Mouse (Mus musculus) MEL (cell line): Measurements from ENCODE around the gene Tpx2. TPM values are rescaled to one million over a fixed set of nuclear protein-coding genes. Genes with fewer than 3 reads are reported as not detected.

ENCODE experiments used
- DNase-seq: peaks from one replicate; pipeline ENCODE4 v3.0.0; 2011; ENCODE audit warnings: low read depth, low spot score
- H3K27ac ChIP-seq: 2 replicates; pipeline ENCODE4 v1.5.1; 2012; ENCODE audit warnings: low read depth, mild to moderate bottlenecking, control low read depth, low read length, moderate library complexity; ENCODE audit not compliant: control insufficient read depth
- H3K27me3 ChIP-seq, 2 experiments: fragments of 150-350 bp in 1 of 2; sonication (generic) in 1 of 2; 2 replicates each; pipeline ENCODE4 v1.6.1; 2012; ENCODE audit warnings: low read length in 2 of 2, mild to moderate bottlenecking in 2 of 2, improper control_type of control experiment in 1 of 2, moderate library complexity in 1 of 2; ENCODE audit not compliant: insufficient read depth in 2 of 2, control insufficient read depth in 1 of 2
- H3K36me3 ChIP-seq, 2 experiments: 2 replicates each; pipeline ENCODE4 v1.6.1; 2012 to 2014; ENCODE audit warnings: low read length in 2 of 2, improper control_type of control experiment in 1 of 2, inconsistent platforms in 1 of 2, mild to moderate bottlenecking in 1 of 2; ENCODE audit not compliant: insufficient read depth in 2 of 2, control insufficient read depth in 1 of 2
- H3K4me1 ChIP-seq, 2 experiments: fragments of 150-350 bp in 1 of 2; sonication (generic) in 1 of 2; 2 replicates each; pipeline ENCODE4 v1.6.1; 2012; ENCODE audit warnings: low read length in 2 of 2, improper control_type of control experiment in 1 of 2, mild to moderate bottlenecking in 1 of 2; ENCODE audit not compliant: insufficient read depth in 2 of 2, control insufficient read depth in 1 of 2
- H3K4me3 ChIP-seq, 2 experiments: fragments of 150-350 bp in 1 of 2; sonication (generic) in 1 of 2; 2 replicates each; pipeline ENCODE4 v1.5.1; 2012; ENCODE audit warnings: low read depth in 2 of 2, low read length in 2 of 2, mild to moderate bottlenecking in 2 of 2, moderate library complexity in 2 of 2, control low read depth in 1 of 2, improper control_type of control experiment in 1 of 2; ENCODE audit not compliant: control insufficient read depth in 1 of 2, insufficient read depth in 1 of 2
- H3K79me2 ChIP-seq: 2 replicates; pipeline ENCODE4 v1.6.1; 2012; ENCODE audit warnings: mild to moderate bottlenecking, low read length, moderate library complexity; ENCODE audit not compliant: control insufficient read depth, poor library complexity, insufficient read depth
- H3K9ac ChIP-seq: 2 replicates; pipeline ENCODE4 v1.6.1; 2012; ENCODE audit warnings: low read depth, mild to moderate bottlenecking, control low read depth, low read length, moderate library complexity; ENCODE audit not compliant: control insufficient read depth, poor library complexity, severe bottlenecking
- H3K9me3 ChIP-seq: fragments of 150-350 bp; sonication (generic); replicated peaks from 2 replicates; pipeline ENCODE4 v1.6.1; 2012; ENCODE audit warnings: mild to moderate bottlenecking, low read length, improper control_type of control experiment, moderate library complexity; ENCODE audit not compliant: insufficient read depth
- BHLHE40 ChIP-seq: IDR thresholded peaks from 2 replicates; pipeline ENCODE4 v1.6.1; 2012; ENCODE audit warnings: low read depth, mild to moderate bottlenecking, inconsistent platforms, low read length, improper control_type of control experiment, borderline replicate concordance
- CHD1 ChIP-seq: IDR thresholded peaks from 2 replicates; pipeline ENCODE4 v1.6.1; 2012; ENCODE audit warnings: low read depth, mild to moderate bottlenecking, inconsistent platforms, low read length, improper control_type of control experiment
- CTCF ChIP-seq, 3 experiments: IDR thresholded peaks in 2 of 3; conservative IDR thresholded peaks in 1 of 3; 2 replicates each; pipeline ENCODE4 v1.5.1; 2011 to 2012; ENCODE audit warnings: low read length in 3 of 3, low read depth in 2 of 3, mild to moderate bottlenecking in 2 of 3, improper control_type of control experiment in 1 of 3, inconsistent platforms in 1 of 3, mixed read lengths in 1 of 3, moderate library complexity in 1 of 3; ENCODE audit not compliant: control insufficient read depth in 1 of 3, insufficient read depth in 1 of 3, poor library complexity in 1 of 3, severe bottlenecking in 1 of 3
- E2F4 ChIP-seq: IDR thresholded peaks from 2 replicates; pipeline ENCODE4 v1.6.1; 2011; ENCODE audit warnings: low read depth, low read length, improper control_type of control experiment, borderline replicate concordance
- ELF1 ChIP-seq: IDR thresholded peaks from 2 replicates; pipeline ENCODE4 v1.6.1; 2014; ENCODE audit warnings: low read depth, mild to moderate bottlenecking, inconsistent platforms, low read length, improper control_type of control experiment, moderate library complexity
- EP300 ChIP-seq, 2 experiments: IDR thresholded peaks; 2 replicates each; pipeline ENCODE4 v1.6.1; 2011; ENCODE audit warnings: improper control_type of control experiment in 2 of 2, low read length in 2 of 2, low read depth in 1 of 2, mild to moderate bottlenecking in 1 of 2
- ETS1 ChIP-seq: IDR thresholded peaks from 2 replicates; pipeline ENCODE4 v1.6.1; 2012; ENCODE audit warnings: low read depth, mild to moderate bottlenecking, inconsistent platforms, low read length, improper control_type of control experiment, moderate library complexity
- GABPA ChIP-seq: IDR thresholded peaks from 2 replicates; pipeline ENCODE4 v1.6.1; 2012; ENCODE audit warnings: low read depth, mild to moderate bottlenecking, inconsistent platforms, low read length, improper control_type of control experiment, moderate library complexity
- GATA1 ChIP-seq: IDR thresholded peaks from 2 replicates; pipeline ENCODE4 v1.6.1; 2011; ENCODE audit warnings: low read depth, low read length, improper control_type of control experiment
- HCFC1 ChIP-seq: IDR thresholded peaks from 2 replicates; pipeline ENCODE4 v1.6.1; 2012; ENCODE audit warnings: low read depth, mild to moderate bottlenecking, inconsistent platforms, low read length, improper control_type of control experiment, moderate library complexity
- JUND ChIP-seq: IDR thresholded peaks from 2 replicates; pipeline ENCODE4 v1.6.1; 2011; ENCODE audit warnings: low read depth, mild to moderate bottlenecking, improper control_type of control experiment, low read length
- KAT2A ChIP-seq: conservative IDR thresholded peaks from 2 replicates; pipeline ENCODE4 v1.6.1; 2012; ENCODE audit warnings: low read depth, low read length, improper control_type of control experiment, inconsistent platforms
- MAFK ChIP-seq: IDR thresholded peaks from 2 replicates; pipeline ENCODE4 v1.6.1; 2011; ENCODE audit warnings: low read depth, mild to moderate bottlenecking, low read length, improper control_type of control experiment, borderline replicate concordance
- MAX ChIP-seq: IDR thresholded peaks from 2 replicates; pipeline ENCODE4 v1.6.1; 2011; ENCODE audit warnings: low read length, improper control_type of control experiment
- MEF2A ChIP-seq: IDR thresholded peaks from 2 replicates; pipeline ENCODE4 v1.6.1; 2014; ENCODE audit warnings: low read depth, mild to moderate bottlenecking, inconsistent platforms, low read length, improper control_type of control experiment; ENCODE audit not compliant: poor library complexity, insufficient replicate concordance, severe bottlenecking; ENCODE audit errors: extremely low read depth
- MXI1 ChIP-seq: IDR thresholded peaks from 2 replicates; pipeline ENCODE4 v1.6.1; 2011; ENCODE audit warnings: mild to moderate bottlenecking, low read depth, low read length, improper control_type of control experiment
- MYC ChIP-seq: IDR thresholded peaks from 2 replicates; pipeline ENCODE4 v1.6.1; 2011; ENCODE audit warnings: low read depth, mild to moderate bottlenecking, low read length, improper control_type of control experiment, moderate library complexity
- NRF1 ChIP-seq: IDR thresholded peaks from 2 replicates; pipeline ENCODE4 v1.6.1; 2014; ENCODE audit warnings: low read depth, mild to moderate bottlenecking, inconsistent platforms, low read length, improper control_type of control experiment, moderate library complexity; ENCODE audit not compliant: poor library complexity, insufficient read depth, severe bottlenecking
- POLR2AphosphoS2 ChIP-seq: IDR thresholded peaks from 2 replicates; pipeline ENCODE4 v1.6.1; 2011; ENCODE audit warnings: low read length, improper control_type of control experiment
- SMC3 ChIP-seq: IDR thresholded peaks from 2 replicates; pipeline ENCODE4 v1.6.1; 2011; ENCODE audit warnings: low read depth, low read length, improper control_type of control experiment
- TCF12 ChIP-seq: IDR thresholded peaks from 2 replicates; pipeline ENCODE4 v1.6.1; 2014; ENCODE audit warnings: low read depth, mild to moderate bottlenecking, inconsistent platforms, low read length, improper control_type of control experiment, moderate library complexity
- USF1 ChIP-seq: IDR thresholded peaks from 2 replicates; pipeline ENCODE4 v1.6.1; 2014; ENCODE audit warnings: low read depth, mild to moderate bottlenecking, inconsistent platforms, low read length, improper control_type of control experiment, moderate library complexity
- ZMIZ1 ChIP-seq: IDR thresholded peaks from 2 replicates; pipeline ENCODE4 v1.6.1; 2012; ENCODE audit warnings: low read depth, mild to moderate bottlenecking, inconsistent platforms, low read length, improper control_type of control experiment, moderate library complexity
- ZNF384 ChIP-seq: IDR thresholded peaks from 2 replicates; pipeline ENCODE4 v1.6.1; 2012; ENCODE audit warnings: low read depth, mild to moderate bottlenecking, inconsistent platforms, low read length, improper control_type of control experiment
- polyA plus RNA-seq, 2 experiments: library from polyadenylated mRNA; stranded (reverse) in 1 of 2; unstranded in 1 of 2; fragments of >175 nt in 1 of 2; fragments of >200 nt in 1 of 2; gene quantifications; 2 replicates each; pipeline versions ENCODE4 v1.2.1 to v1.2.4; 2012; ENCODE audit warnings: low replicate concordance in 2 of 2, low read depth in 1 of 2; ENCODE audit not compliant: insufficient read length in 2 of 2, insufficient read depth in 1 of 2, missing spikeins in 1 of 2
- total RNA-seq: library from RNA; depleted of rRNA; stranded (reverse); fragments of 300-350 nt; gene quantifications from 2 replicates; pipeline ENCODE4 v1.2.3, GENCODE M21; 2012

Tpx2 gene
- total and polyA plus RNA-seq, 3 experiments = 59.3 to 131 TPM; not detected in 1

- Histone ChIP-seq H3K4me1 (peaks cover 7 to 43% of the 10 kb centered on the region in 2 experiments), H3K36me3 (peaks cover 0 to 37% of the 10 kb centered on the region in 2 experiments; a peak in 2 of 4 replicates), H3K9me3 (no peaks in the 10 kb centered on the region), H3K27ac (no peak overlapping the region), H3K4me3 (no peak overlapping the region), H3K27me3 (no peaks in the 10 kb centered on the region), H3K79me2 (no peaks in the 10 kb centered on the region), H3K9ac (no peak overlapping the region)
- DNase-seq = no peak
- TF ChIP-seq BHLHE40 (no peak), KAT2A (no peak), MEF2A (no peak), POLR2AphosphoS2 (no peak), GABPA (no peak), SMC3 (no peak), MAX (no peak), MAFK (no peak), NRF1 (no peak), GATA1 (no peak), MXI1 (no peak), MYC (no peak), ZNF384 (no peak), TCF12 (no peak)
Observed at GRCm38 (mm10) chr2:152819926-152820325, 27.8 kb upstream of the Tpx2 start.

DNA sequence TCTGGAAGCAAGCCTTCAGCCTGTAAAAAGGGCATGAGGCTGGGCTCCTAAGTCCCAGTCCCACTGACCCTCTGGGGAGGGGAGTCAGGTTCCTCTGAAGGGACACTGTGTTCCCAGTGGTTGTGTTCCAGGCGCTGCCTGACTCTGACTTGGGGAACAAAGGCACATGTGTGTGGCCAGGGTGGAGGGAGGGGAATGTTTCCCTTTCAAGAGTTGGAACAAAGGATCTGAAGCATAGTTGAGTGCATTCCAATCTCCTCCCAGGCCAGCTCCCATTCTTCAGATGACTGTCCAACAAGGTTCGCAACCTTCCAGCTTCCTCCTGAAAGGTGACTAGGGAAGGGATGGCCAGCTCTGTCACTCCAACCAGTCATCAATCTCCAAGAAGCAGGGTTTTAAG, 27.4 kb upstream of the Tpx2 start:
- Histone ChIP-seq H3K9me3 (no peaks in the 10 kb centered on the region), H3K4me3 (no peak overlapping the region), H3K27ac (no peak overlapping the region), H3K79me2 (no peaks in the 10 kb centered on the region), H3K27me3 (no peaks in the 10 kb centered on the region), H3K36me3 (peaks cover 0 to 38% of the 10 kb centered on the region in 2 experiments; a peak in 2 of 4 replicates), H3K4me1 (peaks cover 10 to 46% of the 10 kb centered on the region in 2 experiments), H3K9ac (no peak overlapping the region)
- TF ChIP-seq HCFC1 = no peak
- TF ChIP-seq SMC3 = no peak
- TF ChIP-seq E2F4 = no peak
- TF ChIP-seq JUND = no peak
- TF ChIP-seq POLR2AphosphoS2 = no peak
- no peak for TF ChIP-seq MAX
- TF ChIP-seq ETS1 = no peak
- TF ChIP-seq BHLHE40 = no peak
- TF ChIP-seq EP300 (IDR thresholded peaks at IDR 0.05; ENCODE audit: low read depth in 1 of 2, low read length in 2 of 2) = no peak
- TF ChIP-seq ELF1 = no peak
- no peak for TF ChIP-seq GABPA
- no peak for TF ChIP-seq MXI1
- TF ChIP-seq ZMIZ1 = no peak
- TF ChIP-seq KAT2A = no peak
- TF ChIP-seq USF1 = no peak
- no peak for TF ChIP-seq MEF2A
- TF ChIP-seq CTCF (IDR thresholded peaks at IDR 0.05 in 2 of 3, conservative IDR thresholded peaks at IDR 0.05 in 1 of 3; ENCODE audit: control insufficient read depth in 1 of 3, insufficient read depth in 1 of 3, low read depth in 2 of 3, low read length in 3 of 3, poor library complexity in 1 of 3, severe bottlenecking in 1 of 3) = no peak
- no peak for TF ChIP-seq CHD1
- DNase-seq = no peak
